Mouse (Mus musculus) cerebellum, adult 2 months (tissue): ENCODE measurements around the gene Mospd2.

Source experiments
- CTCF ChIP-seq: fragments of 200-500 bp; IDR thresholded peaks from 2 replicates; pipeline ENCODE4 v1.5.1; 2011; ENCODE audit warnings: low read depth, mild to moderate bottlenecking, control low read depth, low read length, moderate library complexity, borderline replicate concordance; ENCODE audit not compliant: insufficient read depth
- POLR2A ChIP-seq: fragments of 200-500 bp; IDR thresholded peaks from 2 replicates; pipeline ENCODE4 v1.6.1; 2011; ENCODE audit warnings: low read length, control low read depth, borderline replicate concordance; ENCODE audit not compliant: insufficient read depth

DNA sequence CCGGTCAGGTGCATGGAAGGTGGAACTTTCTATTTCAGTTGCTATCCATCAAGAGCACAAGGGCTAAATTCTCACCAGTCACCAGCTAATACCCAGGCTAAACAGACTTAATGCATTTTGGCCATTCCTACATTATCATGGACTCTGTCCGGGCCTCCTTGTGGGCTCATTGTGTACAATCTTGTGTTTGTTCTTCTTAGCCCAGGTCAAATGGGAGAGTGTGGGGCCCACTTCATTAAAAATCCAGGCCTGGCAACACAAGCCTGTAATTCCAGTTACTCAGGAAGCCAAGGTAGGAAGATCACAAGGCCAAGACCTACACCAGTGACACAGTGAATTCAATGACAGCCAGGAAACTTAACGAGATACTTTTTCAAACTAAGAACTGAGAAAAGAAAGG is 9.0 kb downstream of the Mospd2 start:
- TF ChIP-seq CTCF (no peak), POLR2A (no peak)
